Mouse (Mus musculus): ENCODE measurements around the gene S1pr4. TPM values are rescaled to one million over a fixed set of nuclear protein-coding genes. Genes with fewer than 3 reads are reported as not detected.

The S1pr4 gene
- total RNA-seq, 2 experiments from 2014 or later: 0.97 to 1.2 TPM

DNA sequence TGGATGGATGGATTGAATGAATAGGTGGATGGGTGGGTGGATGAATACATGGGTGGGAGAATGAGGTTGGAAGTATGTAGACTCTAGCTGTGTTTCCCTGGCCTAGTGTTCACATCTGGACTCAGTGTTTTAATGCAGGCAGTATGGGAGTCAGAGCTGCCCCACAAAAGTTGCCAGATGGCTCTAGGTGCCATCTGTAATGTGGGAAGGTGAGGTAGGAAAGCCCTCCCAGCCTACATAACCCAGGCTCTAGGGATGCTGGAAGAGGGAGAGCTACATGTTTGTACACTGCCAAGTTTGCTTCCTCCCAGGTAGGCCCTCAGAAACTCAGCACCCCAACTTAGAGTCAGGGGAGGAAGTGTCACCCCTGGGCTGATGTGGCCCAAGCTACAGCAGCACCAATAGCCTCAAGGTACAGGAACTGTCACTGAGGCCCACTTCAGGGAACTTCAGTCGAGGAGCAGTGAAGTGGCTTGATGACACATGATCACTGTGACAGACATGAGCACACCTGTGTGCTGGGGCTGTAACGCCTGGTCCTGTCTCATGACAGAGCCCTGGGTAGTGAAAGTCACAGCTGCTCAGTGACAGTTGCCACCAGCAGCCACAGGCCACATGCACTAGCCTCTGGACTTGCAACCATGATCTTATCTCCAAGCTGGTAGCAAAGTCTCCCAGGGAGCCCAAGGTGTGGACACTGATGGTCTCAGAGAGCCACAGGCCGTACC is 38.6 kb upstream of the S1pr4 start:
- Histone ChIP-seq H3K27ac (no peak overlapping the region), H3K4me3 (no peak overlapping the region)
- TF ChIP-seq CTCF (IDR thresholded peaks at IDR 0.05): no peak
- DNase-seq: no peak
- intact Hi-C loops (cut with DNase I): no loop called here

DNA sequence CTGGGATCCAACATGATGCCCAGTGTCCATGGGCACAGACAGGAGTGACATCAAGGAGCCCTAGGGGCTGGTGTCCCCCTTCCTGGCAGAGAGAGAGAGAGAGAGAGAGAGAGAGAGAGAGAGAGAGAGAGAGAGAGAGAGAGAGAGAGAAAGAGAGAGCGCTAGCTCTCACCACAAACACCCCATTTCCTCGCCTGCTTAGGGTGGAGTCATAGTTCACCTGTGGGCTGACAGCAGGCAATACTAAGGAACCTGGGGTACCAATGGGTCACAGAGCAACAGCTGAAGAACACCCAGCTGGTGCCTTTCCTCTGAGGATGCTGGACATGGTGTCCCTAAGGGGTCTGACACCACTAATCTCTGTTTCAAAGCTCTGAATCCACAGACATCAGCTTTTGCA is 37.5 kb upstream of the S1pr4 start:
- no peak for DNase-seq
- intact Hi-C loops (cut with DNase I): no loop called here
- no peak for TF ChIP-seq CTCF (IDR thresholded peaks at IDR 0.05)
- Histone ChIP-seq H3K4me3 (no peak overlapping the region), H3K27ac (no peak overlapping the region)

DNA sequence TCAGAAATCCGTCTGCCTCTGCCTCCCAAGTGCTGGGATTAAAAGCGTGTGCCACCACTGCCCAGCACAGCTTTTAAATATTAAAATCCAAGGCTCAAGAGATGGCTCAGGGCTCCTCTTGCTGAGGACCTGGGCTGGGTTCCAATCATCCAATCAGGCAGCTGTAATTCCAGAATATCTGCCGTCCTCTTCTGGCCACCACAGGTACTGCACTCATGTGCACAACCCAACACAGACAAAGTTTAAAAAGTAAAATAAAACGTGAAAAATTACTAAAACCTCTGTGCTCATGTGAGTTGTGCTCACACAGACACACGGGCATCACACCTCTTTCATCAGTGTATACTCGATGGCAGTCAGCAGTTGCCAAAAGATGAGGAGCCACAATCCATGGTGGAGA is 36.8 kb upstream of the S1pr4 start:
- intact Hi-C loops (cut with DNase I): no loop called here
- no peak for DNase-seq
- no peak overlapping the region for H3K4me3 ChIP-seq
- no peak overlapping the region for H3K27ac ChIP-seq
- TF ChIP-seq CTCF (IDR thresholded peaks at IDR 0.05): peak; percentile 62

DNA sequence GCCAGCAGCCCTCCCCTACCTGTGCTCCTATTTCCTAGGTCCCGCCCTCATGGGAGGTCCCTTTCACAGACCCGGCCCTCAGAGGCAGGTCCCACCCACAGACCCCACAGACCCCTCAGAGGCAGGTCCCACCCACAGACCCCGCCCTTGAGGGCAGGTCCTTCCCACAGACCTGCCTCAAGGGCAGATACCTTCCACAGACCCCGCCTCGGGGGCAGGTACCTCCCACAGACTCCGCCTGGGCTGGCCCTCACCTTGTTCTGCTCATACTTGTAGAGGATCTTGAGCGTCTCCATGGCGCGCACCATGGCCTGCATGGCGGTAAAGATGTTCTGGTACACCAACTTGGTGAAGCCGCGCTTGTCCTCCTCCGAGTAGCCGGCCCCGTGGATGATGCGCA is 34.9 kb upstream of the S1pr4 start:
- no peak overlapping the region for H3K27ac ChIP-seq
- no peak for TF ChIP-seq CTCF (IDR thresholded peaks at IDR 0.05)
- DNase-seq: no peak
- H3K4me3 ChIP-seq: no peak overlapping the region
- intact Hi-C loops (cut with DNase I): no loop called here

DNA sequence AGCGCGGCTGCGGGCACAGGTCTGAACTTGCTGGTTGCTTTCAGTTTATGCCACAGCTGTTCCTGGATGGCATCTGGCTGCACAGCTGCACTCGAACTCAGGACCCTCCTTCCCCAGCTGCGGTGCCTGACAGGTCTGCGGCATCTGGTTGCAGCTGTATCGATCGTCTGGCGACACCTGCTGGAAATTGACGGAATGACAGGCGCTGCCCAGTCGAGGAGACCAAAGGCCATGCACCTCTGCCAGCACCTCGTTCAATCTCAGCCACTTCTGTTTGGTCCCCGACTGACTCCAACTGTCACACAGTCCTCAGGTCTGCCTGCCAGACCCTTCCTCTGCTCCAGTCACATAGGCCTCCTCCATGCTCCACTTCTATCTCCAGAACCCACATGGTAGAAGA is 26.8 kb upstream of the S1pr4 start:
- H3K27ac ChIP-seq: no peak overlapping the region
- TF ChIP-seq CTCF (IDR thresholded peaks at IDR 0.05): peak; percentile 100
- intact Hi-C loops (cut with DNase I): loop anchor here (1.0 kb wide), 1 partner anchor 24 kb away; no protein-coding TSS in a partner anchor
- DNase-seq: peak; percentile 87
- no peak overlapping the region for H3K4me3 ChIP-seq

DNA sequence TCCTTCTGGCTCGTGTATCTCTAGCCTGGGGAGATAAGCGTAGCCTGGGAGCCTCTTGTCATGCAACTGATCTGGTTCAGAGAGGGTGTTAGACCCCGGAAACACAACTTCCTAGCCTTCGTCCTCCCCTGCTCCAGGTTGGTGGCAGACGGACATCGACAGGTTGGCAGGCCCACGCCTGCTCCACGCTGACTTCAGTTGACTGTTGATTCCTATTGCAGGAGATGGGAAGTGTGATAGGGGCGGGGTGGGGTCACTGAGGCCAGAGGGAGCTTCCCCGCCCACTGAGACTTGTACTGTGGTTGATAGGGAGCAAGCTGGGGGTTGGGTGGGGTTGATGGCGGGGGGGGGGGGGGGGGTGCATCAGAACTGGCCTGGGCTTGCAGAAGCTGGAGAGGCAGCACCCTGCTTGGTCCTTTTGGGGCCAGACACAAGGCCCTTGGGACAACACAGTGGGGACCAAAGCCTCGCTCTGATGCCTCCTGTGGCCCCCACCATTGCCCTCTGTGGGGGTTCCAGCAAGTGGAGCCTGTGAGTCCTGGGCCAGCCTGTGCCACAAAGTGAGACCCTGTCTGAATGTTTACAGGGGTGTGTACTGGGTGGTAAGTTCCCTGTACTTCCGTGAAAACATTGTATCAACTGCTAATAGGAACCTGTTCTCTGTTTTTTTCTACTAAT is 25.2 kb upstream of the S1pr4 start:
- no peak for DNase-seq
- no peak for TF ChIP-seq CTCF (IDR thresholded peaks at IDR 0.05)
- 0 out of 2 replicates have a peak overlapping the region, but pooled peaks have one; percentile 43 for H3K27ac ChIP-seq
- no peak overlapping the region for H3K4me3 ChIP-seq
- intact Hi-C loops (cut with DNase I): no loop called here

DNA sequence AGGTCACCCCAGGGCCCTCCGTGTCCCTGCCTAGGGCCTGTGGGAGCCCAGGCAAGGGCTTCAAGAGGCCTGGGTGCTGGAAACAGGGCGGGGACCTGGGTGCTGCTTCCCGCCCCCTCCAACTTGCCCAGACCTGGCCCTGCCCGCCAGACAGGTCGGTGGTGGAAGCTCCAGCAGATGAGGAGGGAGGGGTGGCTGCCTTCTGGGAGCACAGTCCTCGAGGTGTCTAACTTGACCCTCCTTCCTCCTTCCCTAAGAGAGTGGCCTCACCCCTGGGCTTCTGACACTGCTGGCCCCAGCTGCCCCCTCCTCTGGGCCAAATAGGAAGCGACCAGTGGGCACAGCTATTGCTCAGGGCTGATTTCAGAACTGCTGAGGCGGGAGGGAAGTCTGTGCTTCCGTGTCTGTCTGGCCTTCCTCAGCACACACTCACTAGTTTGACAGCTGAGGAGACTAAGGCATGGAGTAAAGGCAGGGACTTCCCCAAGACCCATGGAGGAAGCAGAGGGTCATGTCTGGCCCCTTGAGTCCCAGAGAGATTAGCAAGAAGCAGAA is 24.2 kb upstream of the S1pr4 start, which contains the start of gene Gna15:
Gna15 (minus strand) TSS at position 175 of the 555 bp plus-strand sequence.
- intact Hi-C loops (cut with DNase I): no loop called here
- peak within 1 kb of the TSS; percentile 78 for H3K27ac ChIP-seq
- DNase-seq: no peak
- peak within 1 kb of the TSS; percentile 59 for H3K4me3 ChIP-seq
- no peak for TF ChIP-seq CTCF (IDR thresholded peaks at IDR 0.05)

DNA sequence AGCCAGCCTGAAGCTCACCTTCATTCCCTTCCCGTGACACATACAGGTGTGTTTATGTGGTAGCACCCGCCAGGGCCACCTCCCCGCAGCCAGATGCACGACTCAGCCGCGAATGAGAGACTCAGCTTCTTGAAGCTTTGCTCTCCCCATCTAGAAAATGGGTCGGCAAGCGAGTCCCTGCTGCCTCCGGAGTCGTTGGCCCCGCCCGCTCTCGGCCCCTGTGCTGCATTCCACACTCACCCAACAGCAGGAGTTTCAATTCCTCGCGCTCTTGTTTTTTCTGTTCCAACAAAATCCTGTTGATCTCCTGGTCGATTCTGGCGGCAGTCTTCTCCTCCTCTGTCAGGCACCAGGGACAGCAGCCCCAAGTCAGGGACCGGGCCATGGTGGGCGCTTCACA is 23.6 kb upstream of the S1pr4 start:
- TF ChIP-seq CTCF (IDR thresholded peaks at IDR 0.05): no peak
- DNase-seq: no peak
- Histone ChIP-seq H3K27ac (peak overlapping the region; percentile 78), H3K4me3 (peak overlapping the region; percentile 59)
- intact Hi-C loops (cut with DNase I): no loop called here

DNA sequence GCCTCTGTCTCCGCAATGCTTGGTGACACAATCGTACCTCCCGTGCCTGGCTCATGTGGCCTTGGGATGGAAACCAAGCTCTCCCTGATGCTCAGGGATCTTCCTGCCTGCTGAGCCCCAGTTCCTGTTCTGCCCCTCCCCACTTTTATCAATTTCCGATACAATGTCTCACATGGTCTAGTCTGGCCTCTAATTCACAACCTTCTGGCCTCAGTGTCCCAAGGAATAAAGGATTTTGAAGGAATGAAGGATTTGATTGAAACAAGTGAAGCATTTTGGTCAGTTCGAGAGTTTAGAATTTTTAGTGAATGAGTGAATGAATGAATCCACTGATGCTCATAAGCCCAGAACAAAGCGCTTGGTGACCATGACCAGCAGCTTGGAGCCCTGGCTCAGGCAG is 23.2 kb upstream of the S1pr4 start:
- H3K27ac ChIP-seq: peak overlapping the region; percentile 78; the same call in 1 of the 2 replicates
- H3K4me3 ChIP-seq: peak overlapping the region; percentile 59
- no peak for DNase-seq
- intact Hi-C loops (cut with DNase I): no loop called here
- no peak for TF ChIP-seq CTCF (IDR thresholded peaks at IDR 0.05)

DNA sequence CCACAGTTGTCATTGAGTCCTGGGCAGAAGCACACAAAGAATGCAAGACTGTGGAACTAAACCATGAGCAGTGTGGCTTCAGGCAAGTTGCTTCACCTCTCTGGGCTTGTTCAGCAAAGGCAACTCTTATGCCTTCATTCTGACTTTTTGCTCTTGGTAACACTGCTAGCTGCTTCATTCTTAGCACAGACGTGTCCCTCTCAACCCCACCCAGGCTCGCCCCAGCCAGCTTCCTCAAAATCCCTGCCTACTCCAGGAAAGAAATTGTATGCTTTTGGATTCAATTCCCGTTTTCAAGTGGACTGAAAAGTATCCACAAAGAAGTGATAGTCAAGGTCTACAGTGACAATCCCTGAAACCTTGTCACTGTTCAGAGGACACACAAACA is 20.0 kb upstream of the S1pr4 start:
- no peak for TF ChIP-seq CTCF (IDR thresholded peaks at IDR 0.05)
- DNase-seq: no peak
- H3K4me3 ChIP-seq: no peak overlapping the region
- H3K27ac ChIP-seq: peak overlapping the region; percentile 61
- intact Hi-C loops (cut with DNase I): loop anchor here (5.0 kb wide), 1 partner anchor 32 kb away; no protein-coding TSS in a partner anchor

DNA sequence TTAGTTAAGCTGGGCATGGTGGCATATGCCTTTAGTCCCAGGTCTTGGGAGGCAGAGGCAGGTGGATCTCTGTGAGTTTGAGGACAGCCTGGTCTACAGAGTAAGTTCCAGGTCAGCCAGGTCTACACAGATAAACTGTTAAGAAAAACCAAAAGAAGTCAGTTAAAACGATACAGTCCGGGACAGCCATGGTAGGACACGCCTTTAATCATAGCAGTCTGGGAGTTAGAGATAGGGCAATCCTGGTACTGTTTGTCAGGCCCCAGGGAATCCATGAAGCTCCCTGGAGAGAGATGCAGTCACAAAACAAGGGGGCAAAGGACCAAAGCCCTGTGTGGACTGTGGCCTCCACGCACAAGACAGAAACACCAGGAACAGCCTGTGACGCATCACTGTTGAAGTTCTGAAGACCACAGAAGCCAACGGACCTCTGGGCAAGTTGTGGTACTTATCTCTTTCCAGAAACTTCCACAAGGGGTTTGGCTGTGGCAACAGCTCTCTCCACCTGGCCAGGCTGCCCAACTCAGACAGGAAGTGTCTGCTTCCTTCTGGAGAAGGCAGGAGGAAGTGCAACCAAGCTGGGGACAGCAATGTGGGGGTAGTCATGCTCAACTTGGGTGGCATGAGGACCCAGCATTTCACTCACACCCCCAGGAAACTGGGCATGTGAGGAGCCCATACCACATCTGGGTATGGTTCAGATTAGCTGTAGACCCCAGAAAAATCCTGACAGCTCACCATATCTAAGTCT is 19.5 kb upstream of the S1pr4 start:
- intact Hi-C loops (cut with DNase I): loop anchor here (5.0 kb wide), 1 partner anchor 33 kb away; no protein-coding TSS in a partner anchor
- no peak overlapping the region for H3K4me3 ChIP-seq
- H3K27ac ChIP-seq: peak overlapping the region; percentile 61

DNA sequence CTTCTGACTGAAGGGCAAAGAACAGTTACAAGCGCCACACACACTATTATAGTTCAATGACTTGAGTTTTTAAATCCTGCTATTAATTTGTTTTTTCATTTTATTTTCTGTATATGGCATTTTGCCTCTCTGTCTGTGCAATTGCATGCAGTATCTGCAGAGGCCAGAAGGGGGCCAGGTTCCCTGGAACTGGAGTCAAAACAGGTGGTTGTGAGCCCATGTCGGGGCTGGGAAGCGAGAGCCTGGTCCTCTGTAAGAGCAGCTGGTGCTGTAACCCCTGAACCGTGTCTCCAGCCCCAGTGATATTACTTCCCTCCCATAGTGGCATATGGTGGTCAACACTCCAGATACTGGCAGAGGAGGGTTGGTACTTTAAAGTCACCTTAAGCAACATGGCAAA is 18.6 kb upstream of the S1pr4 start:
- no peak overlapping the region for H3K27ac ChIP-seq
- H3K4me3 ChIP-seq: no peak overlapping the region
- intact Hi-C loops (cut with DNase I): loop anchor here (5.0 kb wide), 1 partner anchor 34 kb away; no protein-coding TSS in a partner anchor
- peak; percentile 87 for TF ChIP-seq CTCF (IDR thresholded peaks at IDR 0.05)
- peak; percentile 80 for DNase-seq

More for the DNA sequence above, 19.5 kb upstream of the S1pr4 start:
- no peak for DNase-seq
- no peak for TF ChIP-seq CTCF (IDR thresholded peaks at IDR 0.05)
